Mouse (Mus musculus) bone marrow, adult 2 months (tissue): Measurements from ENCODE around the gene Spg20. TPM values are rescaled to one million over a fixed set of nuclear protein-coding genes. Genes with fewer than 3 reads are reported as not detected.
A peak's percentile ranks its signal among the peaks of the same experiment; 100 is the strongest.

Experiments used
- H3K27ac ChIP-seq: fragments of 200-500 bp; 2 replicates; pipeline ENCODE4 v1.5.1; 2012; ENCODE audit warnings: low read depth, mild to moderate bottlenecking, control low read depth, inconsistent platforms, low read length; ENCODE audit not compliant: control insufficient read depth, poor library complexity, insufficient read depth
- H3K4me1 ChIP-seq: fragments of 200-500 bp; 2 replicates; pipeline ENCODE4 v1.6.1; 2011; ENCODE audit warnings: low read length; ENCODE audit not compliant: control insufficient read depth, insufficient read depth
- H3K4me3 ChIP-seq: fragments of 200-500 bp; replicated peaks from 2 replicates; pipeline ENCODE3; 2011; ENCODE audit warnings: mild to moderate bottlenecking, low read depth, low read length, control low read depth; ENCODE audit not compliant: control insufficient read depth
- CTCF ChIP-seq: fragments of 200-500 bp; IDR thresholded peaks from 2 replicates; pipeline ENCODE4 v1.5.1; 2011; ENCODE audit warnings: low read length, control low read depth; ENCODE audit not compliant: control insufficient read depth, insufficient read depth
- POLR2A ChIP-seq: fragments of 200-500 bp; IDR thresholded peaks from 2 replicates; pipeline ENCODE4 v1.6.1; 2011; ENCODE audit warnings: low read depth, mild to moderate bottlenecking, control low read depth, low read length, borderline replicate concordance; ENCODE audit not compliant: control insufficient read depth
- WGBS: fragments of 180-500 bp; shearing (Covaris S2); methylation state at CpG from one replicate; pipeline ENCODE4 v1.1.7; 2018; 5-methylcytosine and 5-hydroxymethylcytosine counted together
- polyA plus RNA-seq: library from polyadenylated mRNA; stranded (reverse); fragments of >200 nt; gene quantifications from 2 replicates; pipeline ENCODE4 v1.2.4, GENCODE M21; 2011; ENCODE audit warnings: low replicate concordance; ENCODE audit not compliant: missing spikeins, insufficient read depth, insufficient read length

Spg20 gene
- polyA plus RNA-seq, 1 experiment = 6.6 TPM

GRCm38 (mm10) chr3:55075294-55075648, 36.6 kb upstream of the Spg20 start:
- no peak overlapping the region for H3K27ac ChIP-seq
- 69% methylated on average over 3 of the region's 3 CpGs for WGBS
- no peaks in the 10 kb centered on the region for H3K4me1 ChIP-seq
- TF ChIP-seq POLR2A (no peak), CTCF (no peak)
- H3K4me3 ChIP-seq = no peak overlapping the region

- TF ChIP-seq POLR2A (no peak), CTCF (no peak)
- H3K27ac ChIP-seq = no peak overlapping the region
- WGBS = 72% methylated on average over 6 of the region's 6 CpGs
- no peaks in the 10 kb centered on the region for H3K4me1 ChIP-seq
- no peak overlapping the region for H3K4me3 ChIP-seq
Measured at GRCm38 (mm10) chr3:55078233-55078632, 33.7 kb upstream of the Spg20 start.

GRCm38 (mm10) chr3:55079619-55080018, 32.3 kb upstream of the Spg20 start:
- no peaks in the 10 kb centered on the region for H3K4me1 ChIP-seq
- no peak overlapping the region for H3K27ac ChIP-seq
- TF ChIP-seq CTCF = no peak
- no peak for TF ChIP-seq POLR2A
- no peak overlapping the region for H3K4me3 ChIP-seq
- WGBS = 70% methylated on average over 8 of the region's 8 CpGs

GRCm38 (mm10) chr3:55080055-55080454, 31.9 kb upstream of the Spg20 start:
- Histone ChIP-seq H3K4me1 (no peaks in the 10 kb centered on the region), H3K4me3 (no peak overlapping the region), H3K27ac (no peak overlapping the region)
- WGBS = 13% methylated on average over 6 of the region's 6 CpGs
- TF ChIP-seq CTCF = peak; percentile 77
- no peak for TF ChIP-seq POLR2A

GRCm38 (mm10) chr3:55084781-55085180, 27.1 kb upstream of the Spg20 start:
- TF ChIP-seq CTCF (no peak), POLR2A (no peak)
- WGBS = 70% methylated on average over 6 of the region's 6 CpGs
- no peak overlapping the region for H3K27ac ChIP-seq
- no peaks in the 10 kb centered on the region; the same call in 1 of the 2 replicates for H3K4me1 ChIP-seq
- no peak overlapping the region for H3K4me3 ChIP-seq

- TF ChIP-seq POLR2A (no peak), CTCF (no peak)
- Histone ChIP-seq H3K4me1 (no peaks in the 10 kb centered on the region; the same call in 1 of the 2 replicates), H3K4me3 (no peak overlapping the region), H3K27ac (no peak overlapping the region)
- WGBS = 53% methylated on average over 3 of the region's 3 CpGs
Measured at GRCm38 (mm10) chr3:55085716-55086115, 26.2 kb upstream of the Spg20 start.

- Histone ChIP-seq H3K4me3 (no peak overlapping the region), H3K4me1 (no peaks in the 10 kb centered on the region; the same call in 1 of the 2 replicates), H3K27ac (no peak overlapping the region)
- 69% methylated on average over 5 of the region's 5 CpGs for WGBS
- no peak for TF ChIP-seq CTCF
Measured at GRCm38 (mm10) chr3:55086948-55087347, 25.0 kb upstream of the Spg20 start.

- H3K4me3 ChIP-seq = no peak overlapping the region
- TF ChIP-seq CTCF (no peak), POLR2A (no peak)
- WGBS = 55% methylated on average over 4 of the region's 4 CpGs
- no peak overlapping the region for H3K27ac ChIP-seq
- H3K4me1 ChIP-seq = no peaks in the 10 kb centered on the region; the same call in 1 of the 2 replicates
Measured at GRCm38 (mm10) chr3:55087360-55087759, 24.5 kb upstream of the Spg20 start.

- TF ChIP-seq POLR2A (no peak), CTCF (no peak)
- no peak overlapping the region for H3K27ac ChIP-seq
- WGBS = 37% methylated on average over 4 of the region's 4 CpGs
- no peaks in the 10 kb centered on the region; the same call in 1 of the 2 replicates for H3K4me1 ChIP-seq
- no peak overlapping the region for H3K4me3 ChIP-seq
Measured at GRCm38 (mm10) chr3:55088359-55088758, 23.5 kb upstream of the Spg20 start.
